Mouse (Mus musculus) urinary bladder, postnatal 14 days (tissue): ENCODE data around the gene Dtd1.

Experiments used
- DNase-seq: peaks from one replicate; pipeline ENCODE4 v3.0.0; 2021; ENCODE audit warnings: low spot score

Gene Dtd1

DNA sequence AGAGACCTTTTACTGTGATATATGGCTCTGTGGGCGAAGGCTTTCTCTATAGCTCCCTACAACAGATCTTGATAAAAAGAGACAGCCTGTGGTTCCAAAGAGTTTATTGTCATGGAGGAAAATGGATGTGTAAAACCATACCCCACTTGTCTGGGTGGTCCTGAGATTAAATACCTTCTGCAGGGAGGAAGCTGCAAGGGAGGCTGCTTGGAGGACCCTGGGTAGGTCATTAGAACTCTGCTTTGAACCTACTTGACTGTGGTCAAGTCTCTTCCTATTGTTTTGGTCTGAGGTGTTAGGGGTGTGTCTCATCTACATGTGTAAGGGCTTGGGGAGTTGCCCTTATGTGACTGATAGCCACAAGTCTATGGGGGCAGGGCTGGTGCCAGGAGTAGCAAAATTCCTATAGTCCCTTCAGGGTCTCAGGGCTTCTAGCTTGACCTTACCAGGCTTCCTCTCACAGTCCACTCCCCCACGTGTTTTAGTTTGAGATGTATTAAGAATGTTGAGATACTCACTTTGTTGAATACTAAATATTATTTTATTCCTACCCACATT, 115.6 kb downstream of the Dtd1 start:
- DNase-seq: no peak

DNA sequence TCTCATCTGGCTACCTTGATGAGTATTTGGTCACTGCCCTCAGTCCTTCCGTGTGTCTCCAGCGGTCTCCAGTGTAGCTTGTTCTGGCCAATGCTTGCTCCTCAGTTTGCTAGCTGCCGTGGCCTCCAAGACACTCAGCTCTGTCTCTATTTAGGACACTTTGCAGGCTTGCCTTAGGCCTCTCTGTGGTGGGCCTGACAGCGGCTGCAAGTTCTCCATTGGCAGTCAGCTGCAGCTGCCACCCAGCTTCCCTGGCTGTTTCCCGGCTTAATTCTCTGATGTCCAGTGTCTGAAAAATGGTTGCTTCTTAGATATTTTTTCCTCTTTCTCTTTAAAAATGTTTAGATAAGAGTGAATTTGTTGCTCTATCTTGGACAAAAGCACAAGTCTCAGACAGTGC, 116.6 kb downstream of the Dtd1 start:
- no peak for DNase-seq

DNA sequence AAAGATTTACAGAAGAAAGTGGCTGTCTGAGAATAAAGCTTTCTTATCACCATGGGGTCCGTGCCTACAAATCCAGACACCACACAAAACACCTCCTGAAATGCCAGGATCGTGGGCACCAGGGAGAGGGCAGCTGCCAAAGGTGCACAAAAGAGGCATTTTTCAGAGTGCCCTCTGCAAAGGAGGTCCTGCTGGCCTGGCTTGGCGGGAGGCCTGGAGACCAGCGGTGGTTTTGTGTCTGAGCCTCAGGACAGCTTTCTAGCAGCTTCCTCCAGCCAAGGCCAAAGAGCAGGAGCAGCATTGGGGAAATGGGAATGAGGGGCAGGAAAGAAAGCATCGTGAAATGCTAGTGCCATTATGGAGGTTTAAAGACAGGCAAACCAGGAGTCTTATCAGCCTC, 118.6 kb downstream of the Dtd1 start:
- DNase-seq: no peak

DNA sequence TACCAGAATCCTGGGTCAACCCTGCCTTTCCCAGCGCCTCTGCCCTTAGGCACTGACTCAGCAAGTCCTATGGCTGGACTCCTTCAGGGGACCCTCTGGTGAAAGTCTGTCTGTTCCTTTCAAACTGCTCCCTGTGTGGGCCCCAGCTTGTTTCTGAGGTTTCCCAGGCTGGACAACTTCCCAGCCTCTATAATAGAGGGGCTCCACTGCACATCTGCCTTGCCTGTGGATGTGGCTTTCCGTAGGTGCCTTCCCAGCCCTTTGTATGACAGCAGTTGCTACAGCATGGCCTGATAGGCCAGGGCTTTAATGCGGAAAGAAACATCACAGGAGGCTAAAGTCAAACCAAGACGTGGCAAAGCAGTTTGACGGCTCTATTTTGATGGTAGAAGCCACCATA, 119.6 kb downstream of the Dtd1 start:
- no peak for DNase-seq

DNA sequence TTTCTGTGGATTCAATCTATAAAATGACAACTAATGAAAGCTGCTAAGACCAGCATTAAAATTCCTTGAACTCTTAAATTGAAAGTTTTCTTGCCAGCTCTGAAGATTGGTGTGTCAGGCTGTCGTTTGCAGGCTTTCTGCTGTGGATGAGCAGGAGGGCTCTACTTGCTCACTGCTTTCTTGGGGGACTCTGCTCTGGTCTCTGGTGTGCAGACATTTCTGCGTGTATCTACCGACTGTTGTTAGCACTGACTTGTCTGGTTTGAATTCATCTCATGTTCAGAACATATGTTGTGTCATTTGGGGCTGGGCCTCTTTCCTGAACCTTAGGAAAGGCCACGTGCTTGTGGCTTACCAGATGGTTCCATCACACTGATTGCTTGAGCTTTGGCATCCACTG, 120.0 kb downstream of the Dtd1 start:
- no peak for DNase-seq

DNA sequence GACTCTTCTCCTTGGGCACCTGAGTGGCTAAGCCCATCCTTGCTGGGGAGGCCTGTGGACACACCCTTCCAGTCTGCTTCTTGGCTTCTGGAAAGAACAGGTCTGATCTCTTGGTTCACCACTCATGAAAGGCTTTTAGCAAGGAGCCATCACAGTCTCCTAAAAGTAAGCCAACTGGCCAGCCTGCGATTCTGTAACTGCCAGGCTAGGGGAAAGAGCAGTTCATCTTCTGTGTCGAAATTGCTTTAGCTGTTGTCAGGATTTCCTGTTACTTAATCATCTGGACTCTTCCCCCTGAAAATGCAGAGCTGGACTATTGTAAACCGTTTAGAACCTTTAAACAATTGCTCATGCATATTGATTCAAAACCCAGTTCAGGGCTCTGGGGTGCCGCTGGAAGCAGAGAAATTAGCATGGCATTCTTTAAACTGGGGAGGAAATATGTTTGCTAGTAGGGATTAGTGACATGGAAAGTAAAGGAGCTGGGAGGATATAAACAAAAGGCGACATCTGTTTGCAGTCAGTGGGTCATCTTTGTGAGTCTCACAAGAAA, 120.8 kb downstream of the Dtd1 start:
- DNase-seq: no peak

DNA sequence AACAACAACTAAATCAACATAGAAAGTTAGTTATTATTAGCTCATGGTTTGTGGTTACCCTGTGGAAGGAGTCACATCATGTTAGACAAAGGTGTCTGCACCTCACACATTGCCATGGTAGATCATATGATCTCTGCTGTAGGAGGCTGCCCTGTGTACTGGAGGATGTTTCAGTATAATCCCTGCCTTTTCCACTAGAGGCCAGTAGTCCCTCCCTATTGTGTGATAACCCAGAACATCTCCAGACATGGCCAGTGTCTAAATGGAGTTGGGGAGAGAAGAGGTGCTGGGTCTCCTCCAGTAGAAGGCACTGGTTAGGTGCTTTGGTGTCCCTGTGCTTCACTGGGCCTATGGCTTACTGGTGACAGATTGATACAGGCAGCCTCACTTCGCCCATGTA, 125.0 kb downstream of the Dtd1 start:
- DNase-seq: no peak

DNA sequence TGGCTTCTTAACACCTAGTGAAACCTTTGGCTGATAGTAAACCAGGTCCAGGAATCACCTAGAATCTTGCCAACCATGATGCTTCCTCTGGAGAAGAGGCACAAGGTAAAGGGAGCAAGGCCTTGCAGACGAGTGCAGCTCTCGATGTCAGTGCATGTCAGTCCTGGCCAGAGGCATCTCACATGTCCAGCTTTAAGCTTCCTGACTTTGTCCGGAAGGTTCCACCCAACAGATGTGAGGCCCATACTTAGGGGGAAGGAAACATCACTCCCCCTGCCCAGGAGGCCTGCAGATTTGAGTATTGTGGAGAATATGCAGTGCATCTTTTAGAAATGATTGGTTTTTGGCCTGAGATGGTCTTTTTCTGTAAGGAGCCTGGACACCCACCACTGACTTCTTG, 127.4 kb downstream of the Dtd1 start:
- no peak for DNase-seq

DNA sequence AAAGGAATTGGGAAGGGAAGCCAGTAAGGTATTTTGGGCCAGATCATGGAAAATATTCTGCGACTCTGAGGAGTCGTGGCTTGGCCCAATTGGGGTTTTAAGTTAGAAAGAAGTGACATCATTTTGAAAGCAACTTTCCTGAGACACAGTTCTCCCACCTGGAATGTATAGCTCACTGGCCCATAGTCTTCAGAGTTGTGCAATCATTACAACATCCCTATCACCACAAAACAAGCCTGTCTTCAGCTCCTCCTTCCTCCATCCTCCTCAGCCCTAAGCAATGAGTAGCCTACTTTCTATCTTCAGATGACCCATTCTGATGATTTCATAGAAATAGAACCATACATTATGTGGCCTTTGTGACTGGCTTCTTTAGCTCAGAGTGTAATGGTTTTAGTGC, 130.1 kb downstream of the Dtd1 start:
- DNase-seq: no peak

DNA sequence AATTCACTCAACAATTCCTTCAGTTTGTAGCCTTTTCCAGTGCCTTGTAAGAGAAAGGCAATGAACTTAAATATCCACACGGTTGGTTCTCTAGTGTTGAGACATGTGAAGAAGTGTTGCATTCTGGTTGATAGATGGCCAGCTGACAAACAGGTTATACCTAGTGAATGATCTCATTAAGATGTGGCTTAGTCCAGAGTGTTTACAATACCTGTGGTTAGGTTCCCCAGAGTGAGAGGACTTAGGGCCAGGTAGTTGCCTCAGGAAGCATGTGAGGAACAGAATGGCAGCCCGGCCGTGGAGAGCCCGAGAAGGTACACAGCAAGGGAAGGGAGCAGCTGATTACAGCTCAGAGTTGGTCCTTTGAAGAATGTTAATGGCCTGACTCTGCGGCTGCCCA, 138.5 kb downstream of the Dtd1 start:
- DNase-seq: no peak

DNA sequence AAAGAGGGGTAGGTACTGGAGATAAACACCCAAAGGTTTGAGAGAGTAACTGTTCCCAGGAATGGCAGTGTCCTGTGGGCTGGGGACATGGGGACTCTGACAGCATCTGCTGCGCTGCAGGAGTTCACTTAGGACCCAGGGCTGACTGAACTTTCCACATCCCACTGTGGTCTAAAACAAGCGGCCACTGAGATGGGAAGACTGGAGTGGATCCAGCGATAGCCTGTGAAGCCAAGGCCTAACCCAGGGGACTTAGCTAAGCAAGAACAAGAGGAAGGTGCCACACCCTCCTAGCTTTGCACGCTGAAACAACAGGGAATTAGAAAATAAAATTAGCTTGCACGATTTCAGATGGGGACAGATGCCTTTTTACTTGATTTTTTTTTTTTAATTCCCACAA, 138.9 kb downstream of the Dtd1 start:
- no peak for DNase-seq

DNA sequence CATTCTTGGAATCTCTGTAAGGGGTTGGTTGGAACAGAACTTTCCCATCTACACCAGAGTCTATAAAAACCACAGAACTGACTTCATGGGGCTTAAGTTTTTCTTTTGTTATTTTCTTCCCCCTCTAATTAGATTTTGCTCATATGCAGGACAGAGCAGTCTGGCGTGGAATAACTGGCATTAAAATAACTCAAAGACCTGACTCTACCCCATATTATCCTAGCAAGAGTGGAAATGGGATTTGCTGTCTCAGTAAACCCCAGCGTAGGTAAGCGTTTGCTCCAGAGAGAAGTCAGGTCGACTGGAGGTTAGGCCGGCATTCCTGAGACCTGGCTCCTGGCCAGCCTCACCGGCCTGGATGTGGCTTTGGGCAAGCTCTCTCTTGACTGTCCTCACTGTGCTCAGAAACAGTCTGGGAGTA, 140.9 kb downstream of the Dtd1 start:
- peak; percentile 56 for DNase-seq

DNA sequence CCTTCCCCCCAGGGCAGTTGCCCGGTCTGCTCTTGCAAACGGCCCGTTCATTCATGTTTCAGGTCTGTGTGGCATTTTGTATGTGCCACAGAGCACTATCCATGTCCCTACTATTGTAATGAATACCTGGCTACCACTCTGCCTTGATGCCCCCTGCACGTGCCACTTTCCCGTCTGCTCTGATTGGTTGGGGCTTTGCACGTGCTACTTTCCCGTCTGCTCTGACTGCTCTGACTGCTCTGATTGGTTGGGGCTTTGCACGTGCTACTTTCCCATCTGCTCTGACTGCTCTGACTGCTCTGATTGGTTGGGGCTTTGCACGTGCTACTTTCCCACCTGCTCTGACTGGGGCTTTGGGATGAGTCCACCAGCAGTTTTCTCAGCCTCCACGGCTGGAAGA, 142.3 kb downstream of the Dtd1 start:
- no peak for DNase-seq

DNA sequence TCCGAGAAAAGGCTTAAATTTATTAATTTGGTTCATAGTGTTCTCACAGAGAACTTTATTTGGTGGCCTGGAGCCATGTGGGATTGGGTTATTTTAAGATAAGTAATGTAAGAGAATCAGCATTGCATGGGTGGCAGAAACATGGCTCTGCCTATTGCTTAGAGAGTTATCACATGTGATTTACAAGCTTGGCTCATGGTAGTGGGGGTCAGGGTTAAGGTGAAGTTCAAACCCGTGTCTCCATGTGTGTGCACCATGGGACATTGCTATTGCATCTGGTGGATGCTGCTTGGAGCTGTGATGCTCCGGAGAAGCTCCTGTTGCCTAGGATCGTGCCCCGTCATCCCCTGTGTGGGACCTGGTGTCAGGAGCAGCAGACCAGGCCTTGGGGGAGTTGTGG, 143.6 kb downstream of the Dtd1 start:
- DNase-seq: peak; percentile 18

DNA sequence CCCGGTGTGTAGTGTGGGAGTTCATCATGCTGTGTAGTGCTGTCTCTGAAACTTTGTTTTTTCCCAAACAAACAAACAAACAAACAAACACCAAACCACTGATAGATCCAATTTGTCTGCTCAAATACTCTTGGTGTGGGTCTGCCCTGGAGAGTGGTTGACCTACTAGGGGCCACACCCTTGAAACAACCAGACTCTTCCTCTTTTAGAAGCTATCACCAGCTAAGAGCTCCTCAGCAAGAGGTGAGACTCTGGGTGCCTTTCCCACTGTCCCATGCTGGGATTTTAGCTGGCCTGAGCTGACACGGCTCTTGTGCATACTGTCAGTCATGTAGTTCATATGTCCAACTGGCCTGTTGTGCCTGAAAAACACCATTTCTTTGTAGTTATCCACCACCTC, 145.6 kb downstream of the Dtd1 start:
- DNase-seq: no peak

DNA sequence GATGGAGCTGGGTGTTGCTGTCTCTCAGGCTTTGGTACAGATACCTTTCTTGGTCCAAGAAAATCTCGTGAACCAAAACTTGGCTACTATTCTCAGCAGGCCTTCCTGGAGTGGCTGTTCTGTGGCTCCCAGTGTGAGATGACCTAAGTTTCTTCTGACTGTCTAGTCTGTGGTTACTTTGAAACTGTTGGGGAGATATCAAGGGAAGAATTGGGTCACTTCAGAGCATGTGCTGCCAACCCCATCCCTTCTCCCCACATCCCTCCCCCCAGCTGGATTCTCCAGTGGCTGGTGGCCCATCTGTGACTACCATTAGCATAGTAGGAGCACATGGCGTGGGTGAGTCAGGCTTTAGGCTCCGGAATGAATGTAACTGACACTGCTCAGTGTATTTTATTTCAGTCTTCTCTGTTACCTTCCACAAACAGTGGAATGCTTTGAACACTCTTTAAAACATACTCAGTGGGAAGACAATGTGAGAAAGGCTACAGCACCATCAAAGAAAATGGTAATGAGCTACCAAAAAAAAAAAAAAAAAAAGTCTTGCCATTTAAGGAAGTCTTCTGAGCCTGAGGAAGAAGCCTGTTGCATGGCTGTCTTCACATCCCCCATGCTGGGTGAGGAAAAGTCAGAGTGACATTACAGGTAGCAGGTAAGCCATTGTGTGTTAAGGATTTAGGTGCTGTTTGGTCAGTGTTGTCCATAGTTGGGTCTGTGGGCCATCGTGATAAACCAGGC, 146.5 kb downstream of the Dtd1 start:
- DNase-seq: no peak

DNA sequence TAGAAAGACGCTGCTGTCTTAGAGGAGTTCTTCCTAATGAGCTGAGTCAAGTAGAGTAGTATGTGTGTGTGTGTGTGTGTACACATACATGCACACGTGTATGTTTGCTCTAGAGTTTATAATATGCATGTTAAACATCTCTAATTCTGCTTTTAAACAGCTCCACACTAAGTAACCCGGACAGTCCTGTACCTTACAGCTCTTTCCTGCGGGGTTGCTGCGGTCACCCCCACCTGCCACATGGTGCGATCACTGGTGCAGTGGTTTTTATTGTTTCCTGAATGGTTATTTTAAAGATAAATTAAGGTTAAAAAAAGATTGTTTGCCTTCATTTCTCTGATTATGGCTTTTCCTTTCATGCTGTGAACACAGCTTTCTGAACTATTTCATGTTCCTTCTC, 153.9 kb downstream of the Dtd1 start:
- DNase-seq: no peak

DNA sequence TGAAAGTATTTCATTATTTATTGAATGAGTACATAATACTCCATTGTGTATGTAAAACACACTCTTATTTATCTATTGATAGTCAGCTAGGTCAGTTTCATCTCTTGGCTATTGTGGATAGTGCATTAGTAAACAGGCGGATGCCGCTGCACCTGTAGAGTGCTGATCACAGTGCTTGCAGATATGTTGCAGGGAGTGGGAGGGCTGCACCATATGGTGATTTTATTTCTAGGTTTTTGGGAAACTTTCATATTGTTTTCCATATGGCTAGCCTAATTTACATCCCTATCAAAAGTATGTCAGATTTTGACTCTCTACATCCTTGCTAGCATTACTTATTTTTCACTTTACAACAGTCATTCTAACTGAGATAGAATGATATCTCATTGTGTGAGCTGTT, 155.3 kb downstream of the Dtd1 start:
- DNase-seq: no peak

DNA sequence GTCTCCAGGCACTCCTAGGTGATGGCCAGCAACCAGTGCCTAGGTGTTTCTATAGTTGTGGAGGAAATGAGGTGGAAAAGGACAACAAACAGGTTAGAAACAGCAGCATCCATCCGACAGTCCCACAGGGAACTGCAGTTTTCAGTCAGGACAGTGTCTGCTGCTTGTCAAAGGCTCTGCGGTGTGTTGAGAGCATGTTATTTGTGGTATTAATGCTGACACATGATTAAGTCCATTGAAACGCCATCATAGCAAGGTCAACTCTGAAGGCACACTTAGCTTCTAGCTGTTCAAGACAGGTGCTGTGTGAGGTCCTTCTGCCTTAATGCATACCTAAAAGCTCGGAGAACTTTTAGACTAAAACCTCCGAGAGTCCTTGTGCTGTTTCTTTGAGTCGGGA, 161.0 kb downstream of the Dtd1 start:
- no peak for DNase-seq

DNA sequence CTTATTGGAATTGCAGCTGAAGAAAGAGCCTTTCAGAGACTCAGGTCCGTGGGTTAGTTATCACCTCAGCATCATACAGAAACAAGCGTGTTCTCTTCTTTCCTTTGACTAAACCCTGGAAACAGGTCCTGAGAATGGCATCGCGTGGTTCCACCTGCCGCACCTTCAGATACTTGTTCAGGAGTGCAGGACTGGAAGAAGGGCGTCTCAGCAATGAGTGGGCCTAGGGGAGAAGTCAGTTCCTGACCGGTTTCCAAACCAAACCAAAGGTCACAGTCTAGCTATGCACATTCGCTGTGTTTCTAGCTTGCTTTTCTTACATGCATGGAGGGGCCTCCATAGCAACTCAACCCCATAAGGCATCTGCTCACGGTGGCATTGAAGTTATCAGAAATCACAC, 164.0 kb downstream of the Dtd1 start:
- no peak for DNase-seq

DNA sequence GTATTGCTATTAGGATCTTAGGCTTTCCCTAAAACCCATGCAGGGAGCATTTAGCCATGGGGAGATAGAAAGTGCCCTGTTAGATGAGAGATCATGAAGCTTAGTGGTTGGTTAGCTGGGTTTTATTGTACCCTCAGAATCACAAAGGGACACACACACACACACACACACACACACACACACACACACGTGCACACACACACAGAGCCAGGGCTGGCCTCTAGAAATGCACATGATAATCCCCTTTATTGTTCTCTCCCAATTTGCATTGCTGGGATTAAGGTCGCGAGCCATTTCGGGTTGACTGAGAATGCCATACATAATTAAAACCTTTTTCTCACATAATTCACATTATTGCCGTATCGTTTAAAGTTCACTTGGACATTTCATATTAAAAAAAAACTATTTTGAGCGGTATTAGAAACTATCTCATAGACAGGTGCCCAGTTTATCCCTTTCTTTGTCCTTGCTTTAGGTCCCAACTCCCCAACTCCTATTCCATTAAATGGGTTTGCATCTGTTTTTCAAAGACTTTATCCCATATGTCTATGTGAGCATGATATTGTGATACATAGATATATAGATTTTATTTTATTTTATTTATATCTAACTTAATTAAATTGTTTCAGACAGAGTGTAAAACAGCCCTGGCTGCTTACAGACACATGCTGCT, 164.6 kb downstream of the Dtd1 start:
- no peak for DNase-seq

DNA sequence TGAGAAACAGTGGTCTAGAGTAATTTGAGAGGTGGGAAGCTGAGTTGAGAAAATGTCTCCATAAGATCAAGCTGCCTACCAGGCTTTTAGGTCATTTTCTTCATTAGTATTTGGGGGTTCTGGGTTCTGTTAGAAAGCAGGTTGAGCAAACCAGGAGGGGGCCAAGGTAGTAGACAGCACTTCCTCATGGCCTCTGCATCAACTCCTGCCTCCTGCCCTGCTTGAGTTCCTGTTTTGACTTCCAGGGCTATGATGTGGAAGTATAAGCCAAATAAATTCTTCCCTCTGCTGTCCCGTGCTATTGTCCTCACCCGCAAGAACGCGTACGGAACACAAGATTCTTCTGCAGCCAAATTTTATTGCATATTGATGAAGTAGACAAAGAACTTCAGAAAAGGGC, 165.5 kb downstream of the Dtd1 start:
- DNase-seq: no peak

DNA sequence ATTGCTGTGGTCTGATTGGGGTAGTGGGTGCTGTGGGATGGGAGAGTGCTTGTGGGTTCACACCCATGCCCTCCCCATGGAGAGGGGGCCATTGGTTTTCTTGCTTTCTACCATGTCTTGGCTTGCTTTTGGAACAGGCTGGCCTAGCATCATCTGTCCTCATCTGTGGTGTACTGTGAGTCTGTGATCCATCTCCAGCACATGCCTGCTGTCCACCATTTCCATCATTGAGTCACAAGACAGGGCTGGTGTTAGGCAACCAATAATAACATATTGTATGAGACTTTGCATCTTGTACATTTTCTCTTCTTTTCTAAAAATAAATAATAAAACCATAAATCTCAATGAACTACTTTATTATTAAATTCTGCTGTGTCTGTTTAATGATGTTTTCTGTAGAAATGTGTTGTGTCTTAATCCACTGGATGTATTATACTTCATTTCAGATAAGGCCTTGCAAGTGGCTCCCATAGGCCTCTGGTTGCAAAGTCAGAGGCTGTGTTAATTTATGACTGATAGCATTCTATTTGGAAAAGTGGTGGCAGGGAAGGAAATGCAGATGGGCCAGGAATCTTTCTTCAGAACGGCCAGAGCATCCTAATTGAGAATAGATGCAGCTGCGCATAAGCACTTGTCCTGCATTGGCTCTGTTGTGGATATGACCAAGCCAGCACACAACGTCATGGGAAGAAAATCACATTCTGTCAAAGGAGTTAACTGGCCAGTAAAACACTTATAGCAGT, 168.8 kb downstream of the Dtd1 start:
- no peak for DNase-seq
